Mouse (Mus musculus): Measurements from ENCODE around the gene Tmem268. TPM values are rescaled to one million over a fixed set of nuclear protein-coding genes. Genes with fewer than 3 reads are reported as not detected.

Tmem268 gene
- 10 to 100 TPM in 1 of 2 experiments, 1 to 10 TPM in 1; 8.4 to 12.2 TPM for total RNA-seq (2021)

DNA sequence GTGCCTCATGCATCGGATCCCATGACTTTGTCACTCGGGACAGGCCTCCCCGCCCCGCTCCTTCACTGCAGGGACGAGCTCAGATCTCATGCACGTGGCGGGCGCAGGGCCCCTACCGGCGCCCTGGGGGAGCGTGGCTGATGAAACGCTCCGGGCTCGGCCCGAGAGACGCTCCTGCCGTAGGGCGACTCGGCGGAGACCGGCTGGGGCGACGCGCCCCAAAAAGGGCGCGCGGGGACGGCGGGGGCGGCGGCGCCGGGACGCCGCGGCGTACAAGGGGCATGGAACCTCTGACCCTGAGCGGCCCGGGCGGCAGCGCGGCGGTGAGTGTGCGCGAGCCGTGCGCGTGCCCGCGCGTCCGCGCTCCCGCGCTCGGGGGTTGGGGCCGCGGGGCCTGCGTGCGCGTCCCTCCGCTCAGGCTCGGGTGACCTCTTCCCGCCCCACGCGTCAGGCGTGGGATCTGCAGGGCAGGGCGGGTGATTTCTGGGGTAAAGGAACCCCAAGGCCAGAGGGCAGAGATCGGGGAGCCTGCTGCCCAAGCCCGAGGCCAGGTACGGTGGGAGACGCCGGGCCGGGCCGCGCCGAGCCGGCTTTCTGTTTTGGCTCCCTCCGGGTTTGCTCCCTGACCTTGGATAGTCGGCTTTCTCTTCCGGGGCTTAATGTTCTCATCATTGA is at the start of gene Tmem268:
Gene Tmem268, plus strand, starts transcription at position 375 of the 675 bp plus-strand sequence.
- intact Hi-C loops (cut with DNase I) = loop anchor here (5.0 kb wide), 2 partner anchors 51 to 146 kb away; no protein-coding TSS in a partner anchor
- DNase-seq = peak; percentile 78 to 89

GRCm38 (mm10) chr4:63512921-63513320 is 45.7 kb upstream of the Tmem268 start:
- intact Hi-C loops (cut with DNase I) = no loop called here

GRCm38 (mm10) chr4:63514454-63514984 is 44.1 kb upstream of the Tmem268 start:
- intact Hi-C loops (cut with DNase I) = no loop called here
- no peak for DNase-seq

More at GRCm38 (mm10) chr4:63512921-63513320, 45.7 kb upstream of the Tmem268 start:
- no peak for DNase-seq

- DNase-seq = no peak
- intact Hi-C loops (cut with DNase I) = no loop called here
Observed at GRCm38 (mm10) chr4:63515021-63515420, 43.6 kb upstream of the Tmem268 start.

DNA sequence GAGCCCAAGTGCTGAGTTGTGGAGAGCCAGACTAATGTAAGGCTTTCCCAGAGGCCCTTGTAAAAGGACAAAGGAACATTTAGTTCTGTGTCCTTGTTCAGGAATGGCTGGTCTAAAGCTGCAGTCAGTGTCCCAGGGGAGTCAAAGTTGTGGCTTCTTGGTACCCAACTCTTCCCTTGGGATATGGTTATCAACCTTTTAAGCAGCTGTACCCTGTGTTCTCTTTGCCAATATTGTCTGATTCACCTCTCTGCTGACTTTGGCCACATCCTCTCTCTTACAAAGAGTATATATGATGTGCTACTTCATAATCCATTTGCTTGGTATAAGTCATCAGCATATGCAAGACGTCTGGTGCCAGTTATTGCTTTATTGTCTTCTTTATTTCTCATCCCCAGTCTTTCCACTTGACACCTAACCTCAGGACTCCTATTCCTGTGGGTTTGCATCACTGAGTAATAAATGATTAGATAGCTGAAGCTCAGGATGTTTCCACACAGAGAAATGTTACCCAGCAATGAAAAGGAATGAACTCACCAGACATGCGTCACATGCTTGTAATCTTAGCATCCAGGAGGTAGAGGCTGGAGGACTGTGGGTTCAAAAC is 36.7 kb upstream of the Tmem268 start:
- DNase-seq = no peak
- intact Hi-C loops (cut with DNase I) = no loop called here

GRCm38 (mm10) chr4:63525514-63525913 is 33.1 kb upstream of the Tmem268 start:
- intact Hi-C loops (cut with DNase I) = no loop called here
- DNase-seq = no peak

DNA sequence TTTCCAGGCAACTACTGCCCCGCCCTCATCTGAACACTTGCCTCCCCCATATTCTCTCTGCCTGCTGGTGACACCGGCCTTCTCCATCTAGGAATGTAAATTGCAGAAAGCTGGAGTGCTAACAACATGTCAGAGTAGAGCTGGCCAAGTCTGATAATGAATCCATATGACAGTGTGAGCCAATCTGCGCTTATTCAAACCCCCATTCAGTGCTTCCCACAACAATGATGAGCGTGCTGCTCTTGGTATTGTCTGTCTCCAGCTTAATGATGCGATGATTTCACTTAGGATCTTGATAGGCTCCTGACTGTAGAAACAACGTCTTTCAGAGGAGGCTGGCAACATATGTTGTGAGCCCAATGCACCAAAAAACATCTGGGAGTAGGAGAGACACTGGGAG is 29.6 kb upstream of the Tmem268 start:
- intact Hi-C loops (cut with DNase I) = no loop called here
- no peak for DNase-seq

- intact Hi-C loops (cut with DNase I) = no loop called here
- no peak for DNase-seq
Observed at GRCm38 (mm10) chr4:63530409-63530808, 28.2 kb upstream of the Tmem268 start.

DNA sequence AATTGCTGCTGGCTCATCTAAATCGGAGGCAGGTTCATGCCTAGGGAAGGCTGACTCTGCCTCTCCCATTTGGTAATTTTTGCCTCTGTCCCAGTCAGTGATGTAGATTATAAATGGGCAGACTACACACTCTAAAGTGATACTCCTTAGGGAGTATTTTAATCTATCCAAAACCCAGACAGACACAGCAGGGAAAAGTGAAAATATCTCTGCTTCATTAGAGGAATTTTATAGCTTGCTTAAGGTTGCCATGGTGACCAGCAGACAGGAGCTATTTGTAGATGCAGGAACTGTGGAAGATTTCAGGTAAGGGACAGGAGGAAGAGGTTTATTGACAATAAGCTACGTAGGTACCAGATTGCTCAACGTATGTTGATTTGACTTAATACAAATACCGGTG is 21.0 kb upstream of the Tmem268 start:
- DNase-seq = no peak
- intact Hi-C loops (cut with DNase I) = no loop called here

DNA sequence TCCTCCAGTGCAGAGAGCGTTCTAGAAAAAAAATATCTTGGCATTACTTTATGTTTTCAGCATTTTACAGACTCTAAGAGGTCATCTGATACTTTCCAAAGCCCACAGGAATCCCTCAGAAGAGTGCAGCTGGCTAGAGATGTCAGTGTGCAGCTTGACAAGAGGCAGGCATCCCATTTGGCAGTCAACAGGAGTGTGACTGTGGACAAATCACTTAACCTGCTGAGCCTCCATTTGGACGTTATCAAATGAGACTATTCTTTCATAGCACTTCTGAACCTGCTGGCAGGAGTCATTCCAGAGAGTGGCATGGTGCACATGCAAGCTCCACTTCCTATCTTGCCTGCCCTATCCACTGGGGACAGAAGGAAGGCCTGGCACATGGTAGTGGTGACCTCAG is 16.4 kb upstream of the Tmem268 start:
- intact Hi-C loops (cut with DNase I) = no loop called here
- DNase-seq = peak; percentile 48 to 57

- peak in 1 of 2 experiments; percentile 28 for DNase-seq
- intact Hi-C loops (cut with DNase I) = no loop called here
Observed at GRCm38 (mm10) chr4:63543746-63544493, 14.7 kb upstream of the Tmem268 start.

DNA sequence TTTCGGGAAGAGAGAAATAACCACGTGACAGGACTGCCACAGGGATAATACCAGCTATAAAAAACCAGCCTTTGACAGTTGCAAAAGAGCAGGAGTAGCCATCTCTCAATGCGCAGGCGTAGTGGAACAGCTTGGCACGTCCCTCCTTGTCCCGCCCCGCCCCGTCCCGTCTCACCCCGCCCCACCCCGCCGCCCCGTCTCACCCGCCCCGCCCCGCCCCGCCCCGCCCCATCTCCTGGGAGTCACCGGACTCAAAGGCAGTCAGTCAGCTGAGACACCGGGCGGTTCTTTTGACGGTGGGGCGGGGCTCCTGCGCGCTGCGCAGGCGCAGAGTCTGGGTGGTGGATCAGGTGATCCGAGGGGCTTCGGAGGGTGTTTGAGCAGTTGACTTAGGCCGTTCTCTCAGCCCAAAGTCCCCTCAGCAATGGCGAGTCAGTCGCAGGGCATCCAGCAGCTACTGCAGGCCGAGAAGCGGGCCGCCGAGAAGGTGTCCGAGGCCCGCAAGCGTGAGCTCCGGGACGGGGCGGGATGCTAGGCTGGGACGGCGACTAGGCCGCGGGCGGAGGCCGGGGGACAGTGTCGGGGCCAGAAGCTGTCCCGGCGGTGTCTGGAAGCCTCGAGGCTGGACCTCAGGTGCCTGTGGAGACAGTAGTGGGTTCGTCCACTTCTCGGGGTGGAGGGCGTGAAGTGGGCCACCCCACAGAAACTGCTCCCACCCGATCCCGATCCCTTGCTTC is 13.9 kb upstream of the Tmem268 start, which contains the start of gene Atp6v1g1:
Gene Atp6v1g1, plus strand, starts transcription at position 279 of the 737 bp plus-strand sequence.
- peak; percentile 93 to 94 for DNase-seq
- intact Hi-C loops (cut with DNase I) = loop anchor here (1.0 kb wide), 1 partner anchor 13 kb away; no protein-coding TSS in a partner anchor

DNA sequence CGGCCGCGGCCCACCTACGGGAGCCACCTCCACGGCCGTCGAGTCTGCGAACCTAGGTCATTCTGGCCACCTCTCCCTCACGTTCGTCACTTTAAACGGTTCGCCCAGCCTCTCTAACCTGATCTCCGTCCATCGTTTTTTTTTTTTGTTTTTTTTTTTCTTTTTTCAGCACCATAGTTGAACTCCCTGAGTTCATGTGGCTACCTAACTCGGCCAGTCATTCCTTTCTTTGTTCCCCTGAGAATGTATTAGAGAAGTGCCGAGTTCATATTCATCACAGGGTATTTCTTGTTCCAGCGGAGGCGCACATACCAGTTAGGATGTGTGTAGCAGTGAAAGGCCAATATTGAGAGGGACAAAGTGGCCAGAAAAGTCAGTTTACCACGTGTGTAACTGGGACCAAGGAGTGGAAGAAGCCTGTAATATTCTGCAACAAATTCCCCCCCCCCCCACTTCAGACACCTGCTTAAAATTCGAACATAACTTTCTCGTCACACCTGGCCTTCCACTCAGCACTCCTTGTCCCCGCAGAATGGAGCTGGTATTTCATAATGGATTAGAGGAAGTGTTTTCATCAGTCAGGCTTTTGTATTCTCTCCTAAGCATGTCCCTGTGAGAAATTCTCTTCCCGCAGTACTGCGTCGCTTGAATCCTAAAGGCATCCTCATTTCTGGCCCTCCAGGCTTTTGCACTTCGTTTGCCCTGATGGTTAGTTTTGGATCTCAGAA is 13.2 kb upstream of the Tmem268 start:
- no peak for DNase-seq
- intact Hi-C loops (cut with DNase I) = loop anchor here (1.0 kb wide), 1 partner anchor 12 kb away; no protein-coding TSS in a partner anchor

DNA sequence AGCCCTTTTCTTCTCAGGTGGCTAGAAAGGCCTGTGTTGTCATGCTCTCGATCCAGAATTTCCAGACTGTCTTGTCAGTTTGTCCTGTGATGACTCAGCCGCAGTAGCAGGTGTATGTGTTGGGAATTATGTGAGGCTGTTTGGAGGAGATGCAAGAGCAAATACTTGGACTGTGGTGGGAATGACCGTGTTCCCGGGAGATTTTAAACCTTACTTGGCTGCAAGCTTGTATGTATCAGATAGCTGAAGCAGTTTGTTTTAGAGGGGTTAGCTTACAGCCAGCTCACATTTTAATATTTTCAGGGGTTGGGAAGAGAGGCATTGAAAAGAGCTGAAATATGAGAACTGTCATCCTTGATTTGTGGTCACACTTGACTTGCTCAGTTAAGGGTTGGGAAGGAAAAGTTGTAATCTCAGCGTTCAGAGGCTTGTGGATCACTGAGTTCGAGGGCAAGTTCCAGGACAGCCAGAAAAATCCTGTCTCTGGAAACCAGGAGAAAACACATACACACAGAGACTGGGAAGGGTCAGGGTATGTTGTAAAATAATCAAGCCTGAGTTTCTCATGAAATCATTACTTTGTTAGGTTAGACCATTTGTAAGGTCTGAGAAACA is 12.0 kb upstream of the Tmem268 start:
- DNase-seq = no peak
- intact Hi-C loops (cut with DNase I) = no loop called here

DNA sequence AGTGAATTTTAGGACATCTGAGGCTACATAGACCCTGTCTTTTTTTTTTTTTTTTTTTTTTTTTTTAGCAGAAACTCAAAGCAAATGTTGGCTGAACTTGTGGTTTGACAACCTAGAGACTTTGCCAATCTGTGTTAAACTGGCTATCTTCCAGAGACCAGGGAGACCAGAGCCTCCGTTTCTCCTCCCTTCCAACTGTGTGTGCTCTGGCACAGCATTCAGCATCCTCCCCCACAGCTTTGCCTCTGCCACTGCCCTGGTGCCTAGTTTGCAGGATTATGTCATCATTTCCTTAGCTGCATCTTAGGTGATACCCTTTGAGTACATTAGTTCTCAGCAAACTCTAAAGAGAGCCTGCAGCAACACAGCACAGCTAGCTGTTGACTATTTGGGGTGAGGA is 10.8 kb upstream of the Tmem268 start:
- intact Hi-C loops (cut with DNase I) = no loop called here
- DNase-seq = no peak

GRCm38 (mm10) chr4:63548491-63548890 is 10.1 kb upstream of the Tmem268 start:
- no peak for DNase-seq
- intact Hi-C loops (cut with DNase I) = no loop called here

GRCm38 (mm10) chr4:63550908-63551307 is 7.7 kb upstream of the Tmem268 start:
- intact Hi-C loops (cut with DNase I) = no loop called here
- no peak for DNase-seq

GRCm38 (mm10) chr4:63552865-63553264 is 5.7 kb upstream of the Tmem268 start:
- intact Hi-C loops (cut with DNase I) = no loop called here

More at GRCm38 (mm10) chr4:63552865-63553264, 5.7 kb upstream of the Tmem268 start:
- DNase-seq = no peak
